Mouse (Mus musculus) cortical plate, adult 2 months (tissue): Measurements from ENCODE around the gene Ccdc15.

Experiments used
- CTCF ChIP-seq: fragments of 200-500 bp; IDR thresholded peaks from 2 replicates; pipeline ENCODE4 v1.5.1; 2011; ENCODE audit warnings: mild to moderate bottlenecking, control low read depth, low read length; ENCODE audit not compliant: insufficient read depth; ENCODE audit errors: extremely low read depth
- POLR2A ChIP-seq: fragments of 200-500 bp; IDR thresholded peaks from 2 replicates; pipeline ENCODE4 v1.6.1; 2011; ENCODE audit warnings: mild to moderate bottlenecking, low read length, control low read depth; ENCODE audit not compliant: insufficient read depth; ENCODE audit errors: extremely low read depth

GRCm38 (mm10) chr9:37295586-37295985, 52.6 kb downstream of the Ccdc15 start:
- TF ChIP-seq CTCF (no peak), POLR2A (no peak)
